Mouse (Mus musculus) macrophage (primary cell): ENCODE results near the gene Arhgap36. TPM values are rescaled to one million over a fixed set of nuclear protein-coding genes. Genes with fewer than 3 reads are reported as not detected.

Source experiments
- H3K27ac ChIP-seq: fragments of 350-480 bp; formaldehyde crosslinking; 2 replicates; pipeline ENCODE4 v1.9.0; 2021
- H3K36me3 ChIP-seq: fragments of 350-480 bp; formaldehyde crosslinking; 2 replicates; pipeline ENCODE4 v1.9.0; 2021; ENCODE audit errors: inconsistent target
- H3K4me3 ChIP-seq: fragments of 350-480 bp; formaldehyde crosslinking; 2 replicates; pipeline ENCODE4 v1.9.0; 2021; ENCODE audit errors: inconsistent target
- H3K79me2 ChIP-seq: fragments of 350-480 bp; formaldehyde crosslinking; 2 replicates; pipeline ENCODE4 v1.9.0; 2021; ENCODE audit errors: inconsistent target
- WGBS: methylation state at CpG from one replicate; pipeline ENCODE4 v1.1.7; 2026; ENCODE audit warnings: inconsistent platforms; ENCODE audit not compliant: missing documents; 5-methylcytosine and 5-hydroxymethylcytosine counted together
- polyA plus RNA-seq: library from polyadenylated mRNA; stranded (reverse); fragments of 250-400 nt; gene quantifications from 3 replicates; pipeline ENCODE4 v1.2.4, GENCODE M21; 2018; ENCODE audit warnings: inconsistent platforms
- total RNA-seq, 78 experiments: library from RNA; depleted of rRNA; stranded (reverse); fragments of 250-400 nt; gene quantifications; 1 replicate in 9 of 78; 2 replicates in 24 of 78; 3 replicates in 43 of 78; 4 replicates in 2 of 78; pipeline ENCODE4 v1.2.4; 2018; ENCODE audit warnings: inconsistent platforms in 56 of 78

Gene Arhgap36
- total RNA-seq (2018; cell fraction: chromatin; rRNA removed), result not detected
- not detected for total RNA-seq (2018; cell fraction: cytosol; rRNA removed)
- not detected for total RNA-seq (2018; cell fraction: nucleus; rRNA removed)
- polyA plus RNA-seq, result not detected in 3 replicates

DNA sequence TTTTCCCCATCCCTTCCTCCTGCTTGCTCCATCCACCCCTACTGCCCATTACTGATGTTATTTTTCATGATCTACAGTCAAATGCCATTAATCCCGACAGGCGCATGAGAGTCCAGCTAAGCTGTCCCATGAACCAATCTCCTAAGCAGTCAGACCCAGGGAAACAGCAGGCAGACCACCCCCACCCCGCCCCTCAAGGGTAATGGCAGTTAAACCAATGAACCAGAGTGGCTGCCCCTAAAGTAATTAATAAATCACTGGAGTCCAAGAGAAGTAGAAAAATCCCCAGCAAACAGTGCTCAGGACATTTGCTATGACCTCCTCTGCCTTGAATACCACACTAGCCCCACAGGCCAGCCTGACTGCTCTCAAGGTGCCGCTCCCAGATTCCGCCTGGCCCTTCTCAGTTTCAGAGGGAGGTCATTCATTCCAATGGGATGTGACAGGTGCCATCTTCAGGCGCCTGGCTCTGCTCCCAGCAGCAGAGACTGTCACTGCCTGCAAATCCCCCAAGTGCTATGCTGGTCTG, at the start of gene Arhgap36:
Gene Arhgap36 (plus strand): TSS at position 504 of the 529 bp plus-strand sequence.
- Histone ChIP-seq H3K36me3 (no peaks in the 10 kb centered on the region), H3K79me2 (no peaks in the 10 kb centered on the region), H3K4me3 (no peak within 1 kb of the TSS), H3K27ac (no peak within 1 kb of the TSS)
- 72% methylated on average over 6 of the region's 6 CpGs for WGBS

DNA sequence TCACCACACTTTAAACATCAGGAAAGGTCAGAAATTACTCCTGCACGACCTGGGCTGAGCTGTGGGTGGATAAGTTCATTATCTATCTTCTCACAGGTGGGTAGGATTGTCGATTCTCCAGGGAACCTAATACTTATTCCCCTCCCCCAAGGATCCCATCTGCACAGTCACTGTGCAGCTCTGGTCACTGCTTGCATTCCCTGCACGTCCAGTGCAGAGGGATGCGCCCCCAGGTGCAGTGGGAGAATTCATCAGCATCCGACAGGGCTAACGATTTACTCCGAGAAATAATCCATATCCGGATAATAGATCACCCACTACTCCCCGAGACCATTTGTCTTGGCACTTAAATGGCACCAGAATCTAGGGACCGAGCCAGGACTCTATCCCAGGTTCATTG, 6.0 kb upstream of the Arhgap36 start:
- WGBS, result 71% methylated on average over 10 of the region's 10 CpGs
- Histone ChIP-seq H3K27ac (no peak overlapping the region), H3K4me3 (no peak overlapping the region), H3K36me3 (no peaks in the 10 kb centered on the region), H3K79me2 (no peaks in the 10 kb centered on the region)

GRCm38 (mm10) chrX:49470287-49471054, 6.7 kb downstream of the Arhgap36 start:
- Histone ChIP-seq H3K36me3 (no peaks in the 10 kb centered on the region), H3K27ac (no peak overlapping the region), H3K4me3 (no peak overlapping the region), H3K79me2 (no peaks in the 10 kb centered on the region)
- WGBS, result 22% methylated on average over 32 of the region's 34 CpGs

DNA sequence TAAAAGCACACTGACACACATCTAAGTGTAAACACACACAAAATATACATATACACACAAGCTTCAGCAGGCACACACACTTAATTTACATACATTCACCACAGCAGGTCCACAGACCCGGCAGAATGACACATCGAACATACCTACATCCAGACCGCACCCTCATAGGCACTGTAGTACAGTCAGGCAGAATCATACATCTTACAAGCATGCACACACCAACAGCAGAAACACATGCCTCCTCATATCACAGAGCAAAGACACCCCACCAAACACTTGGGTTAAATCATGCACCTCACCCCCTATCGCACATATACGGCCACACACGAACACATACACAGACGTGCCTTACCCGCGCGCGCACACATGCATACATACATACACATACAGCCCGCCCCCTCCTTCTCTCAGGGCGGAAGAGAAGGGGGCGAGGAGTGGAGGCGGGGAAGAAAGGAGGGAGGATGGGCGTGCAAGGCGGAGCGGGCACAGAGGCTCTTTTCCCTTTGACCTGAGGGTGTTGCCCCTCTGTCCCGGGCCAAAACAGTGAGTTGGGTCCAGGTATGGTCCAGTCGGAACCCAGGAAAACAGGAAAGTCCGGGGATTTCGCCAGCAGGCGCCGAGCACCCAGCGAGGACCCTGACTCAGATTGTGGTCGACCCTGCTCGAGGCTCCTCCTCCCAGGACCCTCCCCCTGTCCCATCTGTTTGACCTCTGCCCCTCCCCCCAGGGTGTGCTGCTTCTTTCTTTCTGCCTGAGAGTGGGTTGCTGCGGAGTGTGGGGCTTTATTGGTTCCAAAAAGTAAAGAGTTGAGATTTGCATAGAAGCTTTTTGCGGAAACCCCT, 16.4 kb downstream of the Arhgap36 start:
- 28% methylated on average over 16 of the region's 29 CpGs for WGBS
- Histone ChIP-seq H3K27ac (no peak overlapping the region), H3K79me2 (no peaks in the 10 kb centered on the region), H3K4me3 (no peak overlapping the region), H3K36me3 (no peaks in the 10 kb centered on the region)

- H3K36me3 ChIP-seq, result no peaks in the 10 kb centered on the region
- no peaks in the 10 kb centered on the region for H3K79me2 ChIP-seq
- 26% methylated on average over 11 of the region's 12 CpGs for WGBS
- H3K4me3 ChIP-seq, result no peak overlapping the region
- H3K27ac ChIP-seq, result no peak overlapping the region
Observed at GRCm38 (mm10) chrX:49480846-49481245, 17.1 kb downstream of the Arhgap36 start.

DNA sequence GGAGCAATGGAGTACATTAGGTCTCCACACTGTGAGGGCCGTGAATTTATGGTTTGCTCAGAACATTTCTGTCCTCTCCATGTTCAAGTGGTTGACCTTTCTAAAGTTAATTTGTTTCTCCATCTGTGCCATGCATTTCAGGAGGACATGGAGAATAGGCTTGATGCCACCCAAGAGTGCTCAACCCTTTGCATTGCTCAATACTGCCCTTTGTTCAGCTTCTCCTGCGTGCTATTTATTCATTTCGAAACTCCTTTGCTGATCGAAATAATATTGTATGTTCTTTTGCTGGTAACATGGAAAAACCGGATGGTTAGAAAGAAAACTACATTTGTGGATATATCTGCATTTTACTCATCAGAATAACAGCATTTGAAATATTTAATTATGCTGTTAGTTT, 25.4 kb downstream of the Arhgap36 start:
- H3K27ac ChIP-seq, result no peak overlapping the region
- H3K79me2 ChIP-seq, result no peaks in the 10 kb centered on the region
- WGBS, result 83% methylated on average over 5 of the region's 5 CpGs

DNA sequence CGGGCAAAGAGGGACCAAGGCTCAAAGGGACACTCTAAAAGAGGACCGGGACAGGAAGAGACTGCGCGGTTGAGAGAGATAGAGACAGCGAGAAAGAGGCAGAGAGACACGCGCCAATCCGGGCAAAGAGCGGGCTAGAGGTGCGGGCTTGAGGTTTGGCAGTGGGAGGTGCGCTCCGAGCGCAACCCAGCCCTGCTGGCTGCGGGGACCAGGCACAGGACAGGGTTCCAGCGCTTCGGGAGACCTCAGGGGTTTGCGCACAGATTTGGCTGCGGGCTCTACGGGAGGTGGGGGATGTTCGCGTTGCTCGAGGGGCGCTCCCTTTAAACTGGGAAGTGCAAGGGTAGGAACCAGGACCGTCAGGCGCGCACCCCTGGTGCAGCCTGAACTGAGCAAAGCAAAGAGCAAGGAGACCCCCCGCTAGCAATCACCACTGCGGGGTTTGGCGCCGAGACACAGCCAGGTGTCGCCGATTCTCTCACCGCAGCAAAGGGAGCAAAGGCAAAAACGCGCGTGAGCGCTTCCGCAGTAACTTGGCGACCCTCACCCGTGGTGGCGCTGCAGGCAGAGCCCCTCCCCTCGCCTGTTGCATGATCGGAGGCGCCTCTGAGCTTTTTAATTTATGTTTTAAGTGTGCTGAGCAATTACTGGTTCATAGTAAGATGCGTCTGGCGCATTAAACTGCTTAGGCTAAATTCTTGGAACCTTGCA, 30.1 kb downstream of the Arhgap36 start:
- 23% methylated on average over 31 of the region's 46 CpGs for WGBS
- Histone ChIP-seq H3K79me2 (no peaks in the 10 kb centered on the region), H3K36me3 (no peaks in the 10 kb centered on the region), H3K27ac (no peak overlapping the region), H3K4me3 (no peak overlapping the region)

More for the DNA sequence above, 25.4 kb downstream of the Arhgap36 start:
- H3K36me3 ChIP-seq, result no peaks in the 10 kb centered on the region
- no peak overlapping the region for H3K4me3 ChIP-seq

Other genes starting within 250 kb of the Arhgap36 start
- gene Enox2, start 175.7 kb upstream of the Arhgap36 start, polyA plus RNA-seq, result 16.9 to 27.9 TPM (median 21.5 TPM) in 3 replicates
- gene Olfr1320, start 208.4 kb downstream of the Arhgap36 start, polyA plus RNA-seq, result not detected in 3 replicates